Mouse (Mus musculus) lung, embryonic 16.5 days (tissue): ENCODE measurements around the gene Slfn4. TPM values are rescaled to one million over a fixed set of nuclear protein-coding genes. Genes with fewer than 3 reads are reported as not detected.

Source experiments
- ATAC-seq: fragments of 200-750 bp; cut with Nextera tagmentation; 2 replicates; pipeline ENCODE4 v1.8.0; 2017; ENCODE audit warnings: low read depth, mild to moderate bottlenecking, moderate library complexity
- H3K27ac ChIP-seq: fragments of 300-500 bp; sonication (generic); 2 replicates; pipeline ENCODE4 v1.5.1; 2014; ENCODE audit warnings: mild to moderate bottlenecking, control low read depth, low read length
- H3K27me3 ChIP-seq: fragments of 300-500 bp; sonication (generic); 2 replicates; pipeline ENCODE4 v1.6.1; 2014; ENCODE audit warnings: low read depth, low read length, mixed read lengths; ENCODE audit not compliant: control insufficient read depth, insufficient read depth
- H3K36me3 ChIP-seq: fragments of 300-500 bp; sonication (generic); 2 replicates; pipeline ENCODE4 v1.6.1; 2014; ENCODE audit warnings: low read length; ENCODE audit not compliant: control insufficient read depth, insufficient read depth
- H3K4me1 ChIP-seq: fragments of 300-500 bp; sonication (generic); replicated peaks from 2 replicates; pipeline ENCODE4 v1.6.1; 2014; ENCODE audit warnings: low read length, mixed read lengths; ENCODE audit not compliant: control insufficient read depth, insufficient read depth
- H3K4me2 ChIP-seq: fragments of 300-500 bp; sonication (generic); 2 replicates; pipeline ENCODE4 v1.6.1; 2014; ENCODE audit warnings: low read depth, low read length, control low read depth
- H3K4me3 ChIP-seq: fragments of 300-500 bp; sonication (generic); 2 replicates; pipeline ENCODE4 v1.5.1; 2014; ENCODE audit warnings: mild to moderate bottlenecking, low read length, control low read depth
- H3K9ac ChIP-seq: fragments of 300-500 bp; sonication (generic); 2 replicates; pipeline ENCODE4 v1.6.1; 2014; ENCODE audit warnings: low read length, control low read depth
- H3K9me3 ChIP-seq: fragments of 300-500 bp; sonication (generic); 2 replicates; pipeline ENCODE4 v1.6.1; 2016; ENCODE audit warnings: low read length; ENCODE audit not compliant: control insufficient read depth
- WGBS: fragments of 180-500 bp; shearing (Covaris S2); extraction: QIAGEN DNeasy Blood & Tissue Kit; methylation state at CpG from one replicate; pipeline ENCODE4 v1.1.7; 2014; 5-methylcytosine and 5-hydroxymethylcytosine counted together
- polyA plus RNA-seq: library from polyadenylated mRNA; unstranded; fragments of >200 nt; fragmentation: Nextera tagmentation; extraction: Ambion mirVana; gene quantifications from 2 replicates; pipeline ENCODE4 v1.2.1, GENCODE M21; 2015

Slfn4 gene
- polyA plus RNA-seq, 1 experiment from 2014 or later, result 0.11 TPM

DNA sequence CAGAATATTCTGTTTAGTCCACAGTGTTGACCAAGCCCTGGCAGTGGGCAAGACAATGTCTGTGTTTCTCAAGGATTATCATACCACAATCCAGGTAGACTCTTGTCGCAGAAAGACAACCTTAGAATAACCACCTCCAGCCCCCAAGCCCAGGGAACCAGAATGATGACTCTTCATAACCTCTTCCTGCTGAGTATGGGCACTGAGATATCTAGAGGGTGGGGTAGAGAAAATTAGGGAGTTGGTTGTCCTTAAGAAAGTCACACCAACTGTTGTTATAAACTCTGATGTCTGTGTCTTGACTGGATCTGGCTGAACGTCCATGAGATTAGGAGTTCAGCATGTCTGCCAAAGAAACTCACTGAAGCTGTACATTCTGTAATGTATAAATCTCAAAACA is 63.4 kb downstream of the Slfn4 start:
- Histone ChIP-seq H3K9me3 (no peaks in the 10 kb centered on the region), H3K27me3 (no peaks in the 10 kb centered on the region), H3K4me2 (no peak overlapping the region), H3K9ac (no peak overlapping the region), H3K4me3 (no peak overlapping the region), H3K36me3 (no peaks in the 10 kb centered on the region), H3K4me1 (no peaks in the 10 kb centered on the region), H3K27ac (no peak overlapping the region)
- ATAC-seq, result no peak
- WGBS, result 78% methylated on average over 2 of the region's 2 CpGs

GRCm38 (mm10) chr11:83239811-83240210 is 64.8 kb downstream of the Slfn4 start:
- Histone ChIP-seq H3K9me3 (no peaks in the 10 kb centered on the region), H3K27me3 (no peaks in the 10 kb centered on the region), H3K27ac (no peak overlapping the region), H3K4me2 (no peak overlapping the region), H3K4me1 (no peaks in the 10 kb centered on the region), H3K9ac (no peak overlapping the region), H3K4me3 (no peak overlapping the region), H3K36me3 (no peaks in the 10 kb centered on the region)
- ATAC-seq, result no peak
- 18% methylated on average over 2 of the region's 2 CpGs for WGBS

Other genes with a start within 250 kb of the Slfn4 start
- 4.1 and 4.5 TPM in 2 replicates for gene Slfn5, start 223.8 kb upstream of the Slfn4 start, polyA plus RNA-seq
- 29.3 and 33.9 TPM in 2 replicates for gene Slfn9, start 183.4 kb upstream of the Slfn4 start, polyA plus RNA-seq
- gene Slfn8, start 154.4 kb upstream of the Slfn4 start, polyA plus RNA-seq, result 0.49 and 0.89 TPM in 2 replicates
- 7.5 and 8.2 TPM in 2 replicates for gene Slfn2, start 110.1 kb upstream of the Slfn4 start, polyA plus RNA-seq
- gene Slfn1, start 58.3 kb upstream of the Slfn4 start, polyA plus RNA-seq, result 0.75 and 0.84 TPM in 2 replicates
- gene Slfn3, start 16.1 kb downstream of the Slfn4 start, polyA plus RNA-seq, result 1.1 and 1.2 TPM in 2 replicates
- 0.45 and 0.75 TPM in 2 replicates for gene Slfn14, start 111.5 kb downstream of the Slfn4 start, polyA plus RNA-seq
- 54.9 and 59.8 TPM in 2 replicates for gene Ap2b1, start 123.8 kb downstream of the Slfn4 start, polyA plus RNA-seq
- gene Pex12, start 127.4 kb downstream of the Slfn4 start, polyA plus RNA-seq, result 13.1 and 13.9 TPM in 2 replicates
- gene Rasl10b, start 234.0 kb downstream of the Slfn4 start, polyA plus RNA-seq, result 0.41 and 0.62 TPM in 2 replicates